Mouse (Mus musculus): ENCODE data around the gene Prrg2. TPM values are rescaled to one million over a fixed set of nuclear protein-coding genes. Genes with fewer than 3 reads are reported as not detected.
A peak's percentile ranks its signal among the peaks of the same experiment; 100 is the strongest.

The Prrg2 gene
- polyA plus RNA-seq, 1 experiment from 2014 or later, result 8.5 TPM

GRCm38 (mm10) chr7:45012824-45013223 lies 49.7 kb downstream of the Prrg2 start:
- Histone ChIP-seq H3K4me1 (peaks cover 37% of the 10 kb centered on the region), H3K27me3 (replicated peaks) (0 out of 2 replicates have a peak, but pooled peaks cover under 1% of the 10 kb centered on the region), H3K27ac (peak overlapping the region; percentile 60), H3K4me2 (peak overlapping the region; percentile 31), H3K9ac (peak overlapping the region; percentile 49; the same call in 1 of the 2 replicates), H3K36me3 (peaks cover 61% of the 10 kb centered on the region), H3K4me3 (no peak overlapping the region), H3K9me3 (replicated peaks) (peaks cover under 1% of the 10 kb centered on the region; the same call in 1 of the 2 replicates)
- ATAC-seq, result no peak
- WGBS (ENCODE audit: insufficient replicate concordance), result 49% methylated on average over 4 of the region's 4 CpGs

DNA sequence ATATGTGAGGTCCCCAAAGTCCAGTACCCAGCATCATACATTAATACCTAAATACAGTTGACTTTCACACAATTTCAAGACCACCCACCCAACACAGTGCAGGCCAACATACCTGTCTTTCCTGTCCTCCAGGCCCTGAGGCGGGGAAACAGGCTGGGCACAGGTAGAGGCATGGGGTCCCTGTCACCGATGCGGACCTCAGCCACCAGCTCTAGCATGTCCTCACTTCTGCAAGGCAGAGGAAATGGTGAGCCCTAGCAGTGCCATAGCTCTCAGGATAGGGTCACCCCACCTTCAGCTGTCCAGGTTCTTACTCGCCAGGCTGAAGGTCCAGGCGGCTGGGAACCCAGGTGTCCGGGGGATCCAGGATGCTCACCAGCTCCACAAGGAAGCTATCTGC lies 50.5 kb downstream of the Prrg2 start:
- Histone ChIP-seq H3K27me3 (replicated peaks) (no peaks in the 10 kb centered on the region), H3K9me3 (replicated peaks) (peaks cover 4% of the 10 kb centered on the region; the same call in 1 of the 2 replicates), H3K4me3 (no peak overlapping the region), H3K27ac (no peak overlapping the region), H3K4me2 (no peak overlapping the region), H3K9ac (no peak overlapping the region), H3K36me3 (peaks cover 69% of the 10 kb centered on the region), H3K4me1 (peaks cover 35% of the 10 kb centered on the region)
- ATAC-seq, result no peak
- 94% methylated on average over 6 of the region's 6 CpGs for WGBS (ENCODE audit: insufficient replicate concordance)

GRCm38 (mm10) chr7:45008411-45008810 lies 54.1 kb downstream of the Prrg2 start:
- Histone ChIP-seq H3K4me1 (peaks cover 11% of the 10 kb centered on the region), H3K27ac (no peak overlapping the region), H3K27me3 (replicated peaks) (no peaks in the 10 kb centered on the region), H3K4me3 (no peak overlapping the region), H3K9ac (no peak overlapping the region), H3K9me3 (replicated peaks) (peaks cover 4% of the 10 kb centered on the region; the same call in 1 of the 2 replicates), H3K36me3 (peaks cover 100% of the 10 kb centered on the region), H3K4me2 (no peak overlapping the region)
- 93% methylated on average over 19 of the region's 19 CpGs for WGBS (ENCODE audit: insufficient replicate concordance)
- no peak for ATAC-seq

- Histone ChIP-seq H3K4me3 (no peak overlapping the region), H3K27ac (no peak overlapping the region), H3K36me3 (peaks cover 100% of the 10 kb centered on the region), H3K4me1 (peaks cover 7% of the 10 kb centered on the region), H3K9ac (no peak overlapping the region), H3K27me3 (replicated peaks) (no peaks in the 10 kb centered on the region), H3K4me2 (no peak overlapping the region), H3K9me3 (replicated peaks) (peaks cover 4% of the 10 kb centered on the region; the same call in 1 of the 2 replicates)
- ATAC-seq, result no peak
- WGBS (ENCODE audit: insufficient replicate concordance), result 92% methylated on average over 30 of the region's 30 CpGs
Observed at GRCm38 (mm10) chr7:45007846-45008245, 54.6 kb downstream of the Prrg2 start.

DNA sequence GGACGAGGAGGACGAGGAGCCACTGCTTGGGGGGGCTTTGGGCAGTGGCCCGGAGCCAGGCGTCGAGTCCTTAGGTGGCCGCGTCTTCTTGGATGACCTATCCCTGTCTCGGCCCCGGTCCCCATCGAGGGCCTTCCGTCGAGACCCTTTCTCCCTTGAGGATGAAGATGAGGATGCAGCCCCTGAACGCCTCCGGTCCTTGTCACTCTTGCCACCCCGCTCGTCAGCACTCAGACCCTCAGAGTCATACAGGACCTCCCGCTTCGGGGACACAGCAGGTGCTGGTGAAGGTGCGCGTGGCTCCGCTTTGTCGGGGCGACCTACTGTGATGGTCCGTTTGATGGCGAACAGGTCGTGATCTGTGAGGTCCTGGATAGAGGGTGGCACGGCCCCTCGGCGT lies 55.3 kb downstream of the Prrg2 start:
- H3K4me2 ChIP-seq, result no peak overlapping the region
- H3K36me3 ChIP-seq, result peaks cover 100% of the 10 kb centered on the region
- no peak for ATAC-seq
- H3K4me3 ChIP-seq, result no peak overlapping the region
- WGBS (ENCODE audit: insufficient replicate concordance), result 92% methylated on average over 29 of the region's 29 CpGs
- no peak overlapping the region for H3K9ac ChIP-seq
- H3K27me3 ChIP-seq (replicated peaks), result no peaks in the 10 kb centered on the region
- peaks cover 3% of the 10 kb centered on the region; the same call in 1 of the 2 replicates for H3K4me1 ChIP-seq
- H3K9me3 ChIP-seq (replicated peaks), result peaks cover 4% of the 10 kb centered on the region; the same call in 1 of the 2 replicates
- no peak overlapping the region for H3K27ac ChIP-seq

DNA sequence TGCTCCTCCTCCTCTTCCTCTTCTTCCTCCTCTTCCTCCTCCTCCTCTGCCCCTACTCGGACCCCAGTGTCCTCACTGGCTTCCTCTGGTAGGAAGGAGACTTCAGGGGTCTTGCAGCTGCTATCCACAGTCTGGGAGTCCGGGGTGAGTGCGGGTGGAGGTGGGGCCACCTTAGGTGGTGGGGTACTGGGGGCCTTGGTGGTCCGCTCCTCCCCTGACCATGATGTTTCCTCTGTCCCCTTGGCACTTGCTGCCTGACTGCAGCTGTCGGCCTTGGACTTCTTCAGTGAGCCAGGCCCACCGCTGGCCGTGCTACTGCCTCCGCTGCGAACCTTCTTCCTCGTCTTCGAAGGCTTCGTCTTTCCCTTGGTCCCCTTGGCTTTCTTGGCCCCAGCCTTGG lies 56.0 kb downstream of the Prrg2 start:
- WGBS (ENCODE audit: insufficient replicate concordance), result 91% methylated on average over 12 of the region's 12 CpGs
- Histone ChIP-seq H3K27me3 (replicated peaks) (no peaks in the 10 kb centered on the region), H3K9ac (no peak overlapping the region)

GRCm38 (mm10) chr7:45005321-45005992 lies 57.0 kb downstream of the Prrg2 start:
- H3K36me3 ChIP-seq, result peaks cover 100% of the 10 kb centered on the region
- H3K27me3 ChIP-seq (replicated peaks), result no peaks in the 10 kb centered on the region
- H3K9me3 ChIP-seq (replicated peaks), result peaks cover 4% of the 10 kb centered on the region; the same call in 1 of the 2 replicates
- ATAC-seq, result no peak
- no peak overlapping the region; the same call in 1 of the 2 replicates for H3K27ac ChIP-seq
- no peak overlapping the region for H3K4me2 ChIP-seq
- 89% methylated on average over 6 of the region's 6 CpGs for WGBS (ENCODE audit: insufficient replicate concordance)
- H3K4me3 ChIP-seq, result no peak overlapping the region
- no peak overlapping the region for H3K9ac ChIP-seq
- H3K4me1 ChIP-seq, result peaks cover 18% of the 10 kb centered on the region

More for the DNA sequence above, 56.0 kb downstream of the Prrg2 start:
- Histone ChIP-seq H3K9me3 (replicated peaks) (peaks cover 4% of the 10 kb centered on the region; the same call in 1 of the 2 replicates), H3K36me3 (peaks cover 100% of the 10 kb centered on the region), H3K4me2 (no peak overlapping the region), H3K27ac (no peak overlapping the region), H3K4me3 (no peak overlapping the region), H3K4me1 (peaks cover 7% of the 10 kb centered on the region; the same call in 1 of the 2 replicates)
- no peak for ATAC-seq

GRCm38 (mm10) chr7:45004546-45004945 lies 57.9 kb downstream of the Prrg2 start:
- peaks cover 4% of the 10 kb centered on the region; the same call in 1 of the 2 replicates for H3K9me3 ChIP-seq (replicated peaks)
- peaks cover 100% of the 10 kb centered on the region for H3K36me3 ChIP-seq
- no peak overlapping the region for H3K4me3 ChIP-seq
- H3K4me1 ChIP-seq, result peaks cover 26% of the 10 kb centered on the region
- no peak overlapping the region for H3K4me2 ChIP-seq
- no peaks in the 10 kb centered on the region for H3K27me3 ChIP-seq (replicated peaks)
- 61% methylated on average over 3 of the region's 3 CpGs for WGBS (ENCODE audit: insufficient replicate concordance)
- ATAC-seq, result no peak
- H3K27ac ChIP-seq, result no peak overlapping the region
- H3K9ac ChIP-seq, result no peak overlapping the region

Small RNA genes lying within 50 kb of the gene (microRNA-seq; reads per million reads assigned to microRNA genes)
- not detected for gene Mir7054

Other genes with a start within 250 kb of the Prrg2 start
- 82.6 and 84.9 TPM in 2 replicates for gene Nup62, start 246.6 kb downstream of the Prrg2 start, polyA plus RNA-seq (2016; fragmentation: Nextera tagmentation; extraction: Ambion mirVana)
- 0.59 and 0.64 TPM in 2 replicates for gene Il4i1, start 246.3 kb downstream of the Prrg2 start, polyA plus RNA-seq (2016; fragmentation: Nextera tagmentation; extraction: Ambion mirVana)
- 5.4 and 5.7 TPM in 2 replicates for gene Atf5, start 246.0 kb downstream of the Prrg2 start, polyA plus RNA-seq (2016; fragmentation: Nextera tagmentation; extraction: Ambion mirVana)
- 42.7 and 45.3 TPM in 2 replicates for gene Akt1s1, start 213.7 kb downstream of the Prrg2 start, polyA plus RNA-seq (2016; fragmentation: Nextera tagmentation; extraction: Ambion mirVana)
- gene Tbc1d17, start 213.6 kb downstream of the Prrg2 start, polyA plus RNA-seq (2016; fragmentation: Nextera tagmentation; extraction: Ambion mirVana), result 34.4 and 39.6 TPM in 2 replicates
- gene Pnkp, start 205.5 kb downstream of the Prrg2 start, polyA plus RNA-seq (2016; fragmentation: Nextera tagmentation; extraction: Ambion mirVana), result 26.1 and 26.7 TPM in 2 replicates
- gene Ptov1, start 192.9 kb downstream of the Prrg2 start, polyA plus RNA-seq (2016; fragmentation: Nextera tagmentation; extraction: Ambion mirVana), result 114 and 121 TPM in 2 replicates
- gene Med25, start 170.0 kb downstream of the Prrg2 start, polyA plus RNA-seq (2016; fragmentation: Nextera tagmentation; extraction: Ambion mirVana), result 60.4 and 61.0 TPM in 2 replicates
- 9.0 and 11.4 TPM in 2 replicates for gene Fuz, start 166.6 kb downstream of the Prrg2 start, polyA plus RNA-seq (2016; fragmentation: Nextera tagmentation; extraction: Ambion mirVana)
- gene Ap2a1, start 133.2 kb downstream of the Prrg2 start, polyA plus RNA-seq (2016; fragmentation: Nextera tagmentation; extraction: Ambion mirVana), result 85.1 and 86.5 TPM in 2 replicates
- gene Tsks, start 119.5 kb downstream of the Prrg2 start, polyA plus RNA-seq (2016; fragmentation: Nextera tagmentation; extraction: Ambion mirVana), result 0.33 TPM in 1 of 2 replicates, not detected in the other
- gene Cpt1c, start 87.8 kb downstream of the Prrg2 start, polyA plus RNA-seq (2016; fragmentation: Nextera tagmentation; extraction: Ambion mirVana), result 4.0 and 4.3 TPM in 2 replicates
- 248 and 262 TPM in 2 replicates for gene Prmt1, start 76.1 kb downstream of the Prrg2 start, polyA plus RNA-seq (2016; fragmentation: Nextera tagmentation; extraction: Ambion mirVana)
- 50.4 and 55.9 TPM in 2 replicates for gene Irf3, start 65.0 kb downstream of the Prrg2 start, polyA plus RNA-seq (2016; fragmentation: Nextera tagmentation; extraction: Ambion mirVana)
- gene Bcl2l12, start 64.0 kb downstream of the Prrg2 start, polyA plus RNA-seq (2016; fragmentation: Nextera tagmentation; extraction: Ambion mirVana), result 23.6 and 25.4 TPM in 2 replicates
- 19.0 and 21.4 TPM in 2 replicates for gene Scaf1, start 46.3 kb downstream of the Prrg2 start, polyA plus RNA-seq (2016; fragmentation: Nextera tagmentation; extraction: Ambion mirVana)
- gene Rras, start 44.7 kb downstream of the Prrg2 start, polyA plus RNA-seq (2016; fragmentation: Nextera tagmentation; extraction: Ambion mirVana), result 13.9 and 15.5 TPM in 2 replicates
- gene Prr12, start 9.8 kb downstream of the Prrg2 start, polyA plus RNA-seq (2016; fragmentation: Nextera tagmentation; extraction: Ambion mirVana), result 3.0 and 4.1 TPM in 2 replicates
- 31.6 and 38.7 TPM in 2 replicates for gene Nosip, start 248 bp downstream of the Prrg2 start, polyA plus RNA-seq (2016; fragmentation: Nextera tagmentation; extraction: Ambion mirVana)
- 69.1 and 70.9 TPM in 2 replicates for gene Rcn3, start 29.5 kb upstream of the Prrg2 start, polyA plus RNA-seq (2016; fragmentation: Nextera tagmentation; extraction: Ambion mirVana)
- 26.6 and 26.9 TPM in 2 replicates for gene Fcgrt, start 41.2 kb upstream of the Prrg2 start, polyA plus RNA-seq (2016; fragmentation: Nextera tagmentation; extraction: Ambion mirVana)
- gene Rps11, start 61.8 kb upstream of the Prrg2 start, polyA plus RNA-seq (2016; fragmentation: Nextera tagmentation; extraction: Ambion mirVana), result 1,421 and 1,491 TPM in 2 replicates
- 1,134 and 1,149 TPM in 2 replicates for gene Rpl13a, start 66.1 kb upstream of the Prrg2 start, polyA plus RNA-seq (2016; fragmentation: Nextera tagmentation; extraction: Ambion mirVana)
- 0.27 and 0.59 TPM in 2 replicates for gene Gm45713, start 73.6 kb upstream of the Prrg2 start, polyA plus RNA-seq (2016; fragmentation: Nextera tagmentation; extraction: Ambion mirVana)
- 5.1 and 5.7 TPM in 2 replicates for gene Flt3l, start 73.8 kb upstream of the Prrg2 start, polyA plus RNA-seq (2016; fragmentation: Nextera tagmentation; extraction: Ambion mirVana)
- 60.5 and 61.7 TPM in 2 replicates for gene Pih1d1, start 91.6 kb upstream of the Prrg2 start, polyA plus RNA-seq (2016; fragmentation: Nextera tagmentation; extraction: Ambion mirVana)
- 35.9 and 41.2 TPM in 2 replicates for gene Aldh16a1, start 91.9 kb upstream of the Prrg2 start, polyA plus RNA-seq (2016; fragmentation: Nextera tagmentation; extraction: Ambion mirVana)
- gene Slc17a7, start 101.3 kb upstream of the Prrg2 start, polyA plus RNA-seq (2016; fragmentation: Nextera tagmentation; extraction: Ambion mirVana), result not detected in 2 replicates
- not detected in 2 replicates for gene Gfy, start 116.9 kb upstream of the Prrg2 start, polyA plus RNA-seq (2016; fragmentation: Nextera tagmentation; extraction: Ambion mirVana)
- gene Pth2, start 118.3 kb upstream of the Prrg2 start, polyA plus RNA-seq (2016; fragmentation: Nextera tagmentation; extraction: Ambion mirVana), result not detected in 2 replicates
- gene Ccdc155, start 142.2 kb upstream of the Prrg2 start, polyA plus RNA-seq (2016; fragmentation: Nextera tagmentation; extraction: Ambion mirVana), result 0.07 and 0.13 TPM in 2 replicates
- 1.9 and 3.0 TPM in 2 replicates for gene Dkkl1, start 149.5 kb upstream of the Prrg2 start, polyA plus RNA-seq (2016; fragmentation: Nextera tagmentation; extraction: Ambion mirVana)
- gene Tead2, start 153.1 kb upstream of the Prrg2 start, polyA plus RNA-seq (2016; fragmentation: Nextera tagmentation; extraction: Ambion mirVana), result 23.6 and 28.2 TPM in 2 replicates
- gene Cd37, start 176.4 kb upstream of the Prrg2 start, polyA plus RNA-seq (2016; fragmentation: Nextera tagmentation; extraction: Ambion mirVana), result 14.0 and 14.6 TPM in 2 replicates
- gene Slc6a16, start 178.4 kb upstream of the Prrg2 start, polyA plus RNA-seq (2016; fragmentation: Nextera tagmentation; extraction: Ambion mirVana), result not detected in 2 replicates
- gene Slc6a21, start 214.8 kb upstream of the Prrg2 start, polyA plus RNA-seq (2016; fragmentation: Nextera tagmentation; extraction: Ambion mirVana), result not detected in 2 replicates